Mouse (Mus musculus): ENCODE measurements at regions not wholly inside any gene's neighbourhood (a gene's known extent, or its start where the extent isn't known, plus 50 kb on each side); places are given as distances from the start of the nearest gene placed in this dataset.

GRCm38 (mm10) chr9:118390679-118391078 is 87.3 kb upstream of the Eomes start:
- TF ChIP-seq POLR2A (IDR thresholded peaks at IDR 0.05; ENCODE audit: low read depth, low read length): no peak
- TF ChIP-seq CTCF (IDR thresholded peaks at IDR 0.05; ENCODE audit: extremely low read depth, insufficient read length, insufficient replicate concordance, low read depth, low read length): no peak
- WGBS: 61% methylated on average over 3 of the region's 3 CpGs

DNA sequence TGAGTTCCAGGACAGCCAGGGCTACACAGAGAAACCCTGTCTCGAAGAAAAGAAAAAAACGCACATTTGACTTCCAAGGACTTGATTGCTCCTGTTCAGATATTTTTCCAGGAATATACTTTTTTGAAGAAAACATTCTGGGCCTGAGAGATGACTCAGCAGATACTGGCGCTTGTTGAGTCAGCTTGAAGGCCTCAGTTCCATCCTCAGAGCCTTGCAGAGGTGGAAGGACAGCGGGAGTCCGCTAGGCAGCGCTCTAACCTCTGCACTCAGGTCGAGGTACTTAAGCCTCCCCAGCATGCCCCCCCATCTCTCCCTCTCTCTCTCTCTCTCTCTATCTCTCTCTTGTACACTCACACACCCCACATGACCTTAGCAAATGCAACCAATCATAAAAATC is 86.3 kb upstream of the Eomes start:
- no peak overlapping the region for H3K4me3 ChIP-seq (ENCODE audit: low read depth, low read length)
- no peak overlapping the region for H3K27ac ChIP-seq (ENCODE audit: insufficient read depth, low read depth, low read length)
- H3K27me3 ChIP-seq (ENCODE audit: control insufficient read depth, insufficient read depth, low read length): 0 out of 2 replicates have a peak, but pooled peaks cover 3% of the 10 kb centered on the region
- H3K36me3 ChIP-seq (ENCODE audit: control insufficient read depth, insufficient read depth, low read length): no peaks in the 10 kb centered on the region
- H3K4me1 ChIP-seq (ENCODE audit: control insufficient read depth, insufficient read depth, insufficient read length, low read length): 0 out of 2 replicates have a peak, but pooled peaks cover 2% of the 10 kb centered on the region
- TF ChIP-seq POLR2A (IDR thresholded peaks at IDR 0.05; ENCODE audit: low read depth, low read length) (no peak), CTCF (IDR thresholded peaks at IDR 0.05; ENCODE audit: extremely low read depth, insufficient read length, insufficient replicate concordance, low read depth, low read length) (no peak)
- WGBS: 76% methylated on average over 7 of the region's 7 CpGs

More at GRCm38 (mm10) chr9:118390679-118391078, 87.3 kb upstream of the Eomes start:
- no peak overlapping the region for H3K4me3 ChIP-seq (ENCODE audit: low read depth, low read length)
- H3K4me1 ChIP-seq (ENCODE audit: control insufficient read depth, insufficient read depth, insufficient read length, low read length): no peaks in the 10 kb centered on the region
- 0 out of 2 replicates have a peak, but pooled peaks cover 3% of the 10 kb centered on the region for H3K27me3 ChIP-seq (ENCODE audit: control insufficient read depth, insufficient read depth, low read length)
- H3K27ac ChIP-seq (ENCODE audit: insufficient read depth, low read depth, low read length): no peak overlapping the region
- no peaks in the 10 kb centered on the region for H3K36me3 ChIP-seq (ENCODE audit: control insufficient read depth, insufficient read depth, low read length)

DNA sequence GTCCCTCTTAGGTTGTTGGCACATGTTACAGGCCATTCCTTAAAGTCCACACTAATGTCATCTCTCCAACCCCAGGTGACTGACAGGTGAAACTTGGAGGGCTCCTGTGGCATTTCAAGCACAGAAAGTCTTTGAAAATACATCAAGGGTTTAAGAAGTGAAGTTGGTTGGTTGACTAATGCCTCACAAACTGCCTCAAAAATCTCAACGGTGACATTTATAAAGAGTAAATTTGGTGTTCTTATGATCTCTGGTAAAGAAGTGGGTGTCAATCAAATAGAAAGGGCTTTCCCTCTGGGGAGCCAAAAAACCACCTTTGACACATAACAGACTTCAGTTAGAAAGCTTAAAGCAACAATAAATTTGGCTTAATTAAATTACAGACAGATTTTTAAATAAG is 85.2 kb upstream of the Eomes start:
- Histone ChIP-seq H3K36me3 (ENCODE audit: control insufficient read depth, insufficient read depth, low read length) (no peaks in the 10 kb centered on the region), H3K27ac (ENCODE audit: insufficient read depth, low read depth, low read length) (no peak overlapping the region), H3K27me3 (ENCODE audit: control insufficient read depth, insufficient read depth, low read length) (0 out of 2 replicates have a peak, but pooled peaks cover 3% of the 10 kb centered on the region), H3K4me3 (ENCODE audit: low read depth, low read length) (no peak overlapping the region), H3K4me1 (ENCODE audit: control insufficient read depth, insufficient read depth, insufficient read length, low read length) (0 out of 2 replicates have a peak, but pooled peaks cover 2% of the 10 kb centered on the region)
- 85% methylated on average over 1 of the region's 1 CpGs for WGBS
- TF ChIP-seq CTCF (IDR thresholded peaks at IDR 0.05; ENCODE audit: extremely low read depth, insufficient read length, insufficient replicate concordance, low read depth, low read length) (no peak), POLR2A (IDR thresholded peaks at IDR 0.05; ENCODE audit: low read depth, low read length) (no peak)

GRCm38 (mm10) chr9:118393567-118393966 is 84.4 kb upstream of the Eomes start:
- TF ChIP-seq CTCF (IDR thresholded peaks at IDR 0.05; ENCODE audit: extremely low read depth, insufficient read length, insufficient replicate concordance, low read depth, low read length) (no peak), POLR2A (IDR thresholded peaks at IDR 0.05; ENCODE audit: low read depth, low read length) (no peak)
- H3K4me3 ChIP-seq (ENCODE audit: low read depth, low read length): no peak overlapping the region
- no peak overlapping the region for H3K27ac ChIP-seq (ENCODE audit: insufficient read depth, low read depth, low read length)
- 27% methylated on average over 4 of the region's 4 CpGs for WGBS
- no peaks in the 10 kb centered on the region for H3K36me3 ChIP-seq (ENCODE audit: control insufficient read depth, insufficient read depth, low read length)
- H3K27me3 ChIP-seq (ENCODE audit: control insufficient read depth, insufficient read depth, low read length): 0 out of 2 replicates have a peak, but pooled peaks cover 3% of the 10 kb centered on the region
- 0 out of 2 replicates have a peak, but pooled peaks cover 2% of the 10 kb centered on the region for H3K4me1 ChIP-seq (ENCODE audit: control insufficient read depth, insufficient read depth, insufficient read length, low read length)

DNA sequence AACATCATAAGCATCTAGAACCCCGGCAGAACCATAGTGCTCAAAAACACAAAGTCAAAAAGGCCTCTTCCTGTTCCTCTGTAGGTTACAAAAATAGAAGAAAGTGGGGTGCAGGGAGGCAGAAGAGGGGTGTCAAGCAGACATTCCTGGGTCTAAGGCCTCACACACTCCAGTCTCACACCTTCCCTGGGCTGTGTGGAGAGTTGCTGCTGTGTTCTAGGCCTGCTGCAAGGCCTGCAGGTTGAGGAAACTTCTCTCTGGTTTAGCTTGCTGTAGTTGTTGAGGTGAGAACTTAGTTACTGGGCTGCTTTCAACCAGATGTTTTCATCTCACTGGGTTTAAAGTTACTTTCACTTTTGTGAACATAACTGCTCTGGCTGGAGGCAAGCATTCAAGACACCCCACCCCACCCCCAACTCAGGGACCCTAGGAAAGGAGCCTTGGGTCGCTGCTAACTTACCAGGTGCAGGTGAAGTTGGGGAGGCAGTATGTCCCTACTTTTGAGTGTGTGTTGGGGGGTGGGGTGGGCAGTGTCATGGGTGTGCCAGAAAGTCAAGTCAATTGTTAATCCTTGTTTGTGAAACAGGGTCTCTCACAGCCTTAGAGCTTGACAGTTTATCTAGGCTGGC is 81.5 kb upstream of the Eomes start:
- Histone ChIP-seq H3K4me1 (ENCODE audit: control insufficient read depth, insufficient read depth, insufficient read length, low read length) (0 out of 2 replicates have a peak, but pooled peaks cover 2% of the 10 kb centered on the region), H3K27me3 (ENCODE audit: control insufficient read depth, insufficient read depth, low read length) (no peaks in the 10 kb centered on the region), H3K36me3 (ENCODE audit: control insufficient read depth, insufficient read depth, low read length) (no peaks in the 10 kb centered on the region), H3K4me3 (ENCODE audit: low read depth, low read length) (no peak overlapping the region), H3K27ac (ENCODE audit: insufficient read depth, low read depth, low read length) (no peak overlapping the region)
- no peak for TF ChIP-seq POLR2A (IDR thresholded peaks at IDR 0.05; ENCODE audit: low read depth, low read length)
- TF ChIP-seq CTCF (IDR thresholded peaks at IDR 0.05; ENCODE audit: extremely low read depth, insufficient read length, insufficient replicate concordance, low read depth, low read length): no peak
- WGBS: 59% methylated on average over 2 of the region's 2 CpGs

GRCm38 (mm10) chr9:118400520-118400919 is 77.5 kb upstream of the Eomes start:
- H3K4me1 ChIP-seq (ENCODE audit: control insufficient read depth, insufficient read depth, insufficient read length, low read length): 0 out of 2 replicates have a peak, but pooled peaks cover 2% of the 10 kb centered on the region
- 71% methylated on average over 3 of the region's 3 CpGs for WGBS
- H3K36me3 ChIP-seq (ENCODE audit: control insufficient read depth, insufficient read depth, low read length): no peaks in the 10 kb centered on the region
- H3K4me3 ChIP-seq (ENCODE audit: low read depth, low read length): no peak overlapping the region
- no peak overlapping the region for H3K27ac ChIP-seq (ENCODE audit: insufficient read depth, low read depth, low read length)
- TF ChIP-seq POLR2A (IDR thresholded peaks at IDR 0.05; ENCODE audit: low read depth, low read length) (no peak), CTCF (IDR thresholded peaks at IDR 0.05; ENCODE audit: extremely low read depth, insufficient read length, insufficient replicate concordance, low read depth, low read length) (no peak)
- H3K27me3 ChIP-seq (ENCODE audit: control insufficient read depth, insufficient read depth, low read length): no peaks in the 10 kb centered on the region

DNA sequence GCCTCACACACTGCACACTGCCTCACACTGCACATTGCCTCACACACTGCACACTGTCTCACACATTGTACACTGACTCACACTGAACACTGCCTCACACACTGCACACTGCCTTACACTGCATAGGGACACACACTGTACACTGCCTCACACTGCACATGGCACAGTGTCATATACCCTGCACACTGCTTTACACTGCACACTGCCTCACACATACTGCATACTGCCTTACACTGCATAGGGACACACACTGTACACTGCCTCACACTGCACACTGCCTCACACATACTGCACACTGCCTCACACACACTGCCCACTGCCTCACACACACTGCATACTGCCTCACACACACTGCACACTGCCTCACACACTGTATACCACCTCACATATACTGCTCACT is 76.8 kb upstream of the Eomes start:
- no peak overlapping the region for H3K27ac ChIP-seq (ENCODE audit: insufficient read depth, low read depth, low read length)
- TF ChIP-seq POLR2A (IDR thresholded peaks at IDR 0.05; ENCODE audit: low read depth, low read length): no peak
- TF ChIP-seq CTCF (IDR thresholded peaks at IDR 0.05; ENCODE audit: extremely low read depth, insufficient read length, insufficient replicate concordance, low read depth, low read length): no peak
- 0 out of 2 replicates have a peak, but pooled peaks cover 2% of the 10 kb centered on the region for H3K4me1 ChIP-seq (ENCODE audit: control insufficient read depth, insufficient read depth, insufficient read length, low read length)
- H3K36me3 ChIP-seq (ENCODE audit: control insufficient read depth, insufficient read depth, low read length): no peaks in the 10 kb centered on the region
- no peaks in the 10 kb centered on the region for H3K27me3 ChIP-seq (ENCODE audit: control insufficient read depth, insufficient read depth, low read length)
- no peak overlapping the region for H3K4me3 ChIP-seq (ENCODE audit: low read depth, low read length)

All from small intestine, adult 2 months (tissue).